Mouse (Mus musculus): ENCODE measurements at regions not wholly inside any gene's neighbourhood (a gene's known extent, or its start where the extent isn't known, plus 50 kb on each side); places are given as distances from the start of the nearest gene placed in this dataset.

DNA sequence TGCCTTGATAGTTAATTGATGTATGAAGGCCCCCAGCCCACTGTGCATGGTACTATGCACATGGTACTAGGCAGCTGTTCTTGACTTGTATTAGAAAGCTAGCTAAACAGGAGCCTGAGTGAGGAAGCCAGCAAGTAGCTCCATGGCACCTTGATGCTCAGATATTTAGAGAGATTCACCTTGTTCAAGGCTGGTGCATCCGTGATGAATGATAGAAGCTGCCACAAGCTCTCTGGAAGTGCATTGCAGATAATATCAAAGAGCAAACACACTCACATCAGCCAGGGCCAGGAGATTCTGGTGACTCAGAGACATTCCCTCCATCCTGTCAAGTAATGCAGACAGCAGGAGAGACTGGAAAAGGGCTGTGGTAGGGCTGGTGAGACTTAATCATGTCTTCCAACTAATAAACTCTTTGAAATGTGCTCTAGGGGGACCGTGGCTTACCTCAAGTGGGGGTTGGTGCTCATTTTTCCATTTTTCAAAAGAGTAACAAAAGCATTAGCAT is 166.1 kb downstream of the Qdpr start:
- Histone ChIP-seq H3K36me3 (ENCODE audit: control insufficient read depth, insufficient read depth) (no peaks in the 10 kb centered on the region), H3K27me3 (ENCODE audit: control insufficient read depth, insufficient read depth, low read depth, low read length) (no peaks in the 10 kb centered on the region), H3K4me1 (ENCODE audit: control insufficient read depth, low read depth, low read length) (no peaks in the 10 kb centered on the region), H3K9me3 (replicated peaks; ENCODE audit: control insufficient read depth, low read length) (no peaks in the 10 kb centered on the region), H3K27ac (ENCODE audit: low read length) (no peak overlapping the region), H3K4me2 (ENCODE audit: low read depth, low read length) (no peak overlapping the region), H3K9ac (ENCODE audit: low read depth, low read length) (no peak overlapping the region), H3K4me3 (ENCODE audit: low read depth, low read length) (no peak overlapping the region)
- WGBS (ENCODE audit: insufficient replicate concordance): 13% methylated on average over 2 of the region's 2 CpGs
- ATAC-seq (ENCODE audit: low read depth): no peak

- Histone ChIP-seq H3K4me3 (ENCODE audit: low read depth, low read length) (no peak overlapping the region), H3K27me3 (ENCODE audit: control insufficient read depth, insufficient read depth, low read depth, low read length) (no peaks in the 10 kb centered on the region), H3K9me3 (replicated peaks; ENCODE audit: control insufficient read depth, low read length) (no peaks in the 10 kb centered on the region), H3K4me2 (ENCODE audit: low read depth, low read length) (no peak overlapping the region), H3K9ac (ENCODE audit: low read depth, low read length) (no peak overlapping the region), H3K36me3 (ENCODE audit: control insufficient read depth, insufficient read depth) (no peaks in the 10 kb centered on the region), H3K27ac (ENCODE audit: low read length) (no peak overlapping the region), H3K4me1 (ENCODE audit: control insufficient read depth, low read depth, low read length) (no peaks in the 10 kb centered on the region)
- WGBS (ENCODE audit: insufficient replicate concordance): 52% methylated on average over 9 of the region's 9 CpGs
- no peak for ATAC-seq (ENCODE audit: low read depth)
Observed at GRCm38 (mm10) chr5:45282207-45282930, 167.7 kb downstream of the Qdpr start.

DNA sequence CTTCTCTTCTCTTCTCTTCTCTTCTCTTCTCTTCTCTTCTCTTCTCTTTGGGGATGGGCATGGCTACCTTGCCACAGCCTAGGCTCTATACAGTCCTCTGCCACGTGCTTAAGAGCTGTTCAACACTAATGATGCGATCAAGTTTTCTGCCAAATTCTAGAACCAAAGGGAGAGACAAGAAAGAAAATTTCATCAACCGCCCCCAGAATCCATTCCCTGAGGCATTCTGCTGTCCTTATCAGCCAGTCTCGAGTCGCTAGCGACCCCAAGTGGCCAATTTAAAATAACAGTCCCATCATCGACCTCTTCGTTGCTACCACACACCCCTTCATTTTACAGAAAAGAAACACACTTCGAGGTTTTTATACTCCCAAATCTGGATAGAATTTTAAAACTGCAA is 171.5 kb downstream of the Qdpr start:
- Histone ChIP-seq H3K4me1 (ENCODE audit: control insufficient read depth, low read depth, low read length) (no peaks in the 10 kb centered on the region), H3K9ac (ENCODE audit: low read depth, low read length) (no peak overlapping the region), H3K4me3 (ENCODE audit: low read depth, low read length) (no peak overlapping the region), H3K27ac (ENCODE audit: low read length) (no peak overlapping the region), H3K27me3 (ENCODE audit: control insufficient read depth, insufficient read depth, low read depth, low read length) (no peaks in the 10 kb centered on the region), H3K9me3 (replicated peaks; ENCODE audit: control insufficient read depth, low read length) (no peaks in the 10 kb centered on the region), H3K4me2 (ENCODE audit: low read depth, low read length) (no peak overlapping the region), H3K36me3 (ENCODE audit: control insufficient read depth, insufficient read depth) (no peaks in the 10 kb centered on the region)
- 3% methylated on average over 9 of the region's 9 CpGs for WGBS (ENCODE audit: insufficient replicate concordance)
- ATAC-seq (ENCODE audit: low read depth): no peak

GRCm38 (mm10) chr5:45278005-45278432 is 172.0 kb downstream of the Qdpr start:
- no peaks in the 10 kb centered on the region for H3K27me3 ChIP-seq (ENCODE audit: control insufficient read depth, insufficient read depth, low read depth, low read length)
- WGBS (ENCODE audit: insufficient replicate concordance): 11% methylated on average over 10 of the region's 10 CpGs
- H3K4me2 ChIP-seq (ENCODE audit: low read depth, low read length): peak overlapping the region; percentile 24; the same call in 1 of the 2 replicates
- H3K9me3 ChIP-seq (replicated peaks; ENCODE audit: control insufficient read depth, low read length): no peaks in the 10 kb centered on the region
- H3K27ac ChIP-seq (ENCODE audit: low read length): no peak overlapping the region
- H3K9ac ChIP-seq (ENCODE audit: low read depth, low read length): no peak overlapping the region
- no peak for ATAC-seq (ENCODE audit: low read depth)
- no peaks in the 10 kb centered on the region for H3K36me3 ChIP-seq (ENCODE audit: control insufficient read depth, insufficient read depth)
- H3K4me3 ChIP-seq (ENCODE audit: low read depth, low read length): no peak overlapping the region
- no peaks in the 10 kb centered on the region for H3K4me1 ChIP-seq (ENCODE audit: control insufficient read depth, low read depth, low read length)

- H3K4me3 ChIP-seq (ENCODE audit: low read depth, low read length): no peak overlapping the region
- WGBS (ENCODE audit: insufficient replicate concordance): 61% methylated on average over 3 of the region's 3 CpGs
- no peak overlapping the region for H3K4me2 ChIP-seq (ENCODE audit: low read depth, low read length)
- no peak for ATAC-seq (ENCODE audit: low read depth)
- H3K27ac ChIP-seq (ENCODE audit: low read length): no peak overlapping the region
- no peaks in the 10 kb centered on the region for H3K27me3 ChIP-seq (ENCODE audit: control insufficient read depth, insufficient read depth, low read depth, low read length)
- no peaks in the 10 kb centered on the region for H3K36me3 ChIP-seq (ENCODE audit: control insufficient read depth, insufficient read depth)
- H3K4me1 ChIP-seq (ENCODE audit: control insufficient read depth, low read depth, low read length): no peaks in the 10 kb centered on the region
- H3K9me3 ChIP-seq (replicated peaks; ENCODE audit: control insufficient read depth, low read length): no peaks in the 10 kb centered on the region
- no peak overlapping the region for H3K9ac ChIP-seq (ENCODE audit: low read depth, low read length)
Observed at GRCm38 (mm10) chr5:45270679-45271078, 179.4 kb downstream of the Qdpr start.

GRCm38 (mm10) chr5:45269391-45269790 is 180.6 kb downstream of the Qdpr start:
- Histone ChIP-seq H3K27ac (ENCODE audit: low read length) (no peak overlapping the region), H3K4me1 (ENCODE audit: control insufficient read depth, low read depth, low read length) (no peaks in the 10 kb centered on the region), H3K27me3 (ENCODE audit: control insufficient read depth, insufficient read depth, low read depth, low read length) (no peaks in the 10 kb centered on the region), H3K9me3 (replicated peaks; ENCODE audit: control insufficient read depth, low read length) (no peaks in the 10 kb centered on the region), H3K36me3 (ENCODE audit: control insufficient read depth, insufficient read depth) (no peaks in the 10 kb centered on the region), H3K4me2 (ENCODE audit: low read depth, low read length) (no peak overlapping the region), H3K4me3 (ENCODE audit: low read depth, low read length) (no peak overlapping the region), H3K9ac (ENCODE audit: low read depth, low read length) (no peak overlapping the region)
- ATAC-seq (ENCODE audit: low read depth): no peak
- 51% methylated on average over 5 of the region's 5 CpGs for WGBS (ENCODE audit: insufficient replicate concordance)

DNA sequence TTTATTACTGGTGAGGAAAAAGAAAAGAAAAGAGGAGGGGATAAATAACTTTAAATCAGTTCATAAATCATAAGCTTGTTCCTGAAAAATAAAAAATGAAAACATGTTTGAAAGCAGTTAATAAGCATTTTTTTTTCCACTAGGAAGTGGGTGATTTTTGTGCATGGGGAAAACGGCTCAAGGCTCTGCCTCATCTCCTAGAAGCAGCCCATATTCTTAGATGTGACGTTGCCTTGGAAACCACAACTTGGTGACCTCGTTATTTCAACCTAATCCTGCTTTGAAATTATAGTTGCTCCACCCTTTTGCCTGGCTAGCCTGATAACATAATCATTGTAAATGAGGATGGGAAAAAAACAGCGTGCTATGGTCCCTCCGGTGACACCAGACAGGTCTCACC is 183.1 kb downstream of the Qdpr start:
- WGBS (ENCODE audit: insufficient replicate concordance): 44% methylated on average over 5 of the region's 5 CpGs
- no peak overlapping the region for H3K27ac ChIP-seq (ENCODE audit: low read length)
- H3K9me3 ChIP-seq (replicated peaks; ENCODE audit: control insufficient read depth, low read length): no peaks in the 10 kb centered on the region
- no peak overlapping the region for H3K4me2 ChIP-seq (ENCODE audit: low read depth, low read length)
- no peaks in the 10 kb centered on the region for H3K4me1 ChIP-seq (ENCODE audit: control insufficient read depth, low read depth, low read length)
- no peaks in the 10 kb centered on the region for H3K27me3 ChIP-seq (ENCODE audit: control insufficient read depth, insufficient read depth, low read depth, low read length)
- ATAC-seq (ENCODE audit: low read depth): no peak
- no peak overlapping the region for H3K4me3 ChIP-seq (ENCODE audit: low read depth, low read length)
- H3K9ac ChIP-seq (ENCODE audit: low read depth, low read length): no peak overlapping the region
- H3K36me3 ChIP-seq (ENCODE audit: control insufficient read depth, insufficient read depth): no peaks in the 10 kb centered on the region

GRCm38 (mm10) chr5:45258486-45258885 is 191.6 kb downstream of the Qdpr start:
- Histone ChIP-seq H3K36me3 (ENCODE audit: control insufficient read depth, insufficient read depth) (no peaks in the 10 kb centered on the region), H3K9ac (ENCODE audit: low read depth, low read length) (no peak overlapping the region), H3K4me2 (ENCODE audit: low read depth, low read length) (no peak overlapping the region), H3K27ac (ENCODE audit: low read length) (no peak overlapping the region), H3K9me3 (replicated peaks; ENCODE audit: control insufficient read depth, low read length) (no peaks in the 10 kb centered on the region), H3K27me3 (ENCODE audit: control insufficient read depth, insufficient read depth, low read depth, low read length) (no peaks in the 10 kb centered on the region), H3K4me3 (ENCODE audit: low read depth, low read length) (no peak overlapping the region), H3K4me1 (ENCODE audit: control insufficient read depth, low read depth, low read length) (no peaks in the 10 kb centered on the region)
- ATAC-seq (ENCODE audit: low read depth): no peak
- 81% methylated on average over 1 of the region's 1 CpGs for WGBS (ENCODE audit: insufficient replicate concordance)

- ATAC-seq (ENCODE audit: low read depth): no peak
- no peaks in the 10 kb centered on the region for H3K36me3 ChIP-seq (ENCODE audit: control insufficient read depth, insufficient read depth)
- WGBS (ENCODE audit: insufficient replicate concordance): 53% methylated on average over 9 of the region's 9 CpGs
- H3K9me3 ChIP-seq (replicated peaks; ENCODE audit: control insufficient read depth, low read length): no peaks in the 10 kb centered on the region
- no peak overlapping the region for H3K4me3 ChIP-seq (ENCODE audit: low read depth, low read length)
- H3K27me3 ChIP-seq (ENCODE audit: control insufficient read depth, insufficient read depth, low read depth, low read length): no peaks in the 10 kb centered on the region
- no peak overlapping the region for H3K4me2 ChIP-seq (ENCODE audit: low read depth, low read length)
- H3K27ac ChIP-seq (ENCODE audit: low read length): no peak overlapping the region
- no peak overlapping the region for H3K9ac ChIP-seq (ENCODE audit: low read depth, low read length)
- H3K4me1 ChIP-seq (ENCODE audit: control insufficient read depth, low read depth, low read length): no peaks in the 10 kb centered on the region
Observed at GRCm38 (mm10) chr5:45256256-45256999, 193.6 kb downstream of the Qdpr start.

Data from liver, embryonic 16.5 days (tissue).